9 mouse cellular contexts compared by ENCODE assay signal in the genomic region with DNA sequence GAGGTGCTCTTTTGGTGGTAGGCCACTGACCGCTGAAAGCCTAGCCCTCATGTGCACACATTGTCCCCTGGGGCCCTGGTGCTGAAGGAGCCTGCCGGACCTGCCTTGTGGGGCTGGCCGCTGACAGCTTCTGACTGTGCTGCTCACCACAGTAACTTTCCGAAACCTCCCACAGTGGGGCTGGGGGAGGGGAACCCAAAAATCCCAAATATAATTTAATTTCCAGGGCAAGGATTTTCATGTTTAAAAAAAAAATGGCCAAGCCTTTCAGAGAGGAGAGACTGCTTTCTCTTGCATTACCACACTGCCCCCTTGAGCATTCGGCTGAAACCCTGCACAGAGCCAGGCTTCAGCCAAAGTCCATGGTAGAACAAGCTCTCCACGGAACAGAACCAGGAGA.
A peak's percentile ranks its signal among the peaks of the same experiment; 100 is the strongest.
DNase-seq lines count a peak whose midpoint lies in the region; ATAC-seq and TF ChIP-seq lines count a peak whose summit lies in the region.
"Had no signal": no experiment of that assay in that cellular context is flagged by ENCODE, and none has a peak within 500 bp of the region (broad histone marks: within the 10 kb centered on the region; RNA-seq: fewer than 3 reads in every experiment).

No protein-coding gene starts in this region.

- H3K9ac ChIP-seq in neural tube, embryonic 11.5 days (ENCODE audit: low read length), result no peak overlapping the region
- H3K9ac ChIP-seq in neural tube, embryonic 15.5 days (replicated peaks), result no peak overlapping the region
- H3K9ac ChIP-seq in intestine, embryonic 14.5 days (ENCODE audit: low read length), result no peak overlapping the region
- H3K9ac ChIP-seq: limb, embryonic 12.5 days had no signal

- H3K9me3 ChIP-seq in neural tube, embryonic 11.5 days (ENCODE audit: control insufficient read depth, low read length), result no peaks in the 10 kb centered on the region
- H3K9me3 ChIP-seq in neural tube, embryonic 15.5 days (replicated peaks), result no peaks in the 10 kb centered on the region
- no peaks in the 10 kb centered on the region for H3K9me3 ChIP-seq in intestine, embryonic 14.5 days (ENCODE audit: control insufficient read depth, low read length)
- H3K9me3 ChIP-seq in midbrain, embryonic 10.5 days (replicated peaks), result no peaks in the 10 kb centered on the region
- H3K9me3 ChIP-seq: limb, embryonic 12.5 days had no signal

- no peak overlapping the region for H3K4me2 ChIP-seq in neural tube, embryonic 11.5 days (ENCODE audit: low read depth)
- no peak overlapping the region for H3K4me2 ChIP-seq in neural tube, embryonic 15.5 days
- H3K4me2 ChIP-seq in intestine, embryonic 14.5 days (ENCODE audit: low read length), result no peak overlapping the region
- H3K4me2 ChIP-seq: limb, embryonic 12.5 days had no signal

- no peak overlapping the region for H3K27ac ChIP-seq in neural tube, embryonic 11.5 days (ENCODE audit: low read depth, low read length)
- no peak overlapping the region for H3K27ac ChIP-seq in neural tube, embryonic 15.5 days (replicated peaks)
- no peak overlapping the region for H3K27ac ChIP-seq in cortical plate, adult 2 months (ENCODE audit: insufficient read depth, low read length)
- no peak overlapping the region for H3K27ac ChIP-seq in intestine, embryonic 14.5 days (ENCODE audit: low read depth)
- H3K27ac ChIP-seq in midbrain, embryonic 10.5 days (replicated peaks), result no peak overlapping the region
- H3K27ac ChIP-seq: limb, embryonic 12.5 days had no signal

- no peak overlapping the region for H3K4me3 ChIP-seq in neural tube, embryonic 11.5 days (ENCODE audit: low read depth, low read length)
- H3K4me3 ChIP-seq in neural tube, embryonic 15.5 days (replicated peaks), result no peak overlapping the region
- H3K4me3 ChIP-seq in cortical plate, adult 2 months (ENCODE audit: insufficient read depth, low read length), result no peak overlapping the region
- no peak overlapping the region for H3K4me3 ChIP-seq in intestine, embryonic 14.5 days (ENCODE audit: low read depth, low read length)
- no peak overlapping the region for H3K4me3 ChIP-seq in midbrain, embryonic 10.5 days
- H3K4me3 ChIP-seq: limb, embryonic 12.5 days had no signal

- H3K4me1 ChIP-seq in neural tube, embryonic 11.5 days (ENCODE audit: control insufficient read depth, insufficient read depth, low read length), result no peaks in the 10 kb centered on the region
- no peaks in the 10 kb centered on the region for H3K4me1 ChIP-seq in neural tube, embryonic 15.5 days
- no peaks in the 10 kb centered on the region for H3K4me1 ChIP-seq in cortical plate, adult 2 months (ENCODE audit: control insufficient read depth, insufficient read depth, low read length)
- H3K4me1 ChIP-seq in intestine, embryonic 14.5 days (replicated peaks; ENCODE audit: control insufficient read depth, insufficient read depth, low read length), result 0 out of 2 replicates have a peak, but pooled peaks cover 5% of the 10 kb centered on the region
- peaks cover 3% of the 10 kb centered on the region; the same call in 1 of the 2 replicates for H3K4me1 ChIP-seq in midbrain, embryonic 10.5 days
- H3K4me1 ChIP-seq: limb, embryonic 12.5 days had no signal

- TF ChIP-seq CTCF in cortical plate, adult 2 months (IDR thresholded peaks at IDR 0.05; ENCODE audit: extremely low read depth, insufficient read depth, low read length), result peak; percentile 84

- H3K36me3 ChIP-seq in neural tube, embryonic 11.5 days (ENCODE audit: control insufficient read depth, insufficient read depth, low read length), result no peaks in the 10 kb centered on the region
- no peaks in the 10 kb centered on the region for H3K36me3 ChIP-seq in neural tube, embryonic 15.5 days
- H3K36me3 ChIP-seq in intestine, embryonic 14.5 days (ENCODE audit: control insufficient read depth, insufficient read depth, low read length), result no peaks in the 10 kb centered on the region
- H3K36me3 ChIP-seq in midbrain, embryonic 10.5 days, result no peaks in the 10 kb centered on the region
- H3K36me3 ChIP-seq: limb, embryonic 12.5 days had no signal

- peak; percentile 18 for DNase-seq in neural tube, embryonic 11.5 days (ENCODE audit: low spot score)
- peak; percentile 71 for DNase-seq in intestine, embryonic 14.5 days (ENCODE audit: low spot score)
- DNase-seq in left cerebral cortex, adult 8-10 months (ENCODE audit: low spot score in 2 of 2), result peak; percentile 16 to 40
- DNase-seq in retina, postnatal 1 day, result peak; percentile 38
- DNase-seq in thymus, postnatal 0 days (ENCODE audit: low spot score), result no peak
- no peak for DNase-seq in midbrain, embryonic 10.5 days (ENCODE audit: low spot score)

- H3K27me3 ChIP-seq in neural tube, embryonic 11.5 days (ENCODE audit: control insufficient read depth, insufficient read depth, low read length), result no peaks in the 10 kb centered on the region
- no peaks in the 10 kb centered on the region for H3K27me3 ChIP-seq in neural tube, embryonic 15.5 days (replicated peaks)
- H3K27me3 ChIP-seq in intestine, embryonic 14.5 days (replicated peaks; ENCODE audit: control insufficient read depth, insufficient read depth, low read length), result no peaks in the 10 kb centered on the region
- H3K27me3 ChIP-seq in midbrain, embryonic 10.5 days (ENCODE audit: low read depth, poor library complexity, severe bottlenecking), result no peaks in the 10 kb centered on the region
- H3K27me3 ChIP-seq: limb, embryonic 12.5 days had no signal

- no peak for ATAC-seq in neural tube, embryonic 11.5 days (ENCODE audit: insufficient read depth, low FRiP score, low TSS enrichment)
- ATAC-seq in neural tube, embryonic 15.5 days (ENCODE audit: low FRiP score), result no peak
- ATAC-seq in intestine, embryonic 14.5 days (replicated peaks; ENCODE audit: low FRiP score, low TSS enrichment, low read depth), result peak; percentile 66; the same call in 1 of the 2 replicates

- 68% methylated on average over 6 of the region's 6 CpGs for WGBS in neural tube, embryonic 11.5 days
- WGBS in neural tube, embryonic 15.5 days, result 68% methylated on average over 6 of the region's 6 CpGs
- 42% methylated on average over 6 of the region's 6 CpGs for WGBS in intestine, embryonic 14.5 days
- WGBS in midbrain, embryonic 10.5 days, result 65% methylated on average over 6 of the region's 6 CpGs

- TF ChIP-seq POLR2A in cortical plate, adult 2 months (IDR thresholded peaks at IDR 0.05; ENCODE audit: extremely low read depth, insufficient read depth, low read length), result no peak

Comparison
In these comparisons a context has a peak if more than half of its experiments do, and no peak if none do; other contexts are left out.
1. DNase-seq: peak in neural tube, embryonic 11.5 days (single experiment), intestine, embryonic 14.5 days (single experiment), left cerebral cortex, adult 8-10 months (2 of 2) and retina, postnatal 1 day (single experiment); none in thymus, postnatal 0 days (single experiment) and midbrain, embryonic 10.5 days (single experiment).